Mouse (Mus musculus) CH12.LX (cell line): ENCODE measurements around the gene Ttc17. TPM values are rescaled to one million over a fixed set of nuclear protein-coding genes. Genes with fewer than 3 reads are reported as not detected.
A peak's percentile ranks its signal among the peaks of the same experiment; 100 is the strongest.

Source experiments
- DNase-seq: peaks from one replicate; pipeline ENCODE4 v3.0.0-alpha.2; 2013; ENCODE audit errors: extremely low read depth
- H3K27ac ChIP-seq: 2 replicates; pipeline ENCODE4 v1.5.1; 2012; ENCODE audit warnings: low read depth, mild to moderate bottlenecking, control low read depth, moderate library complexity; ENCODE audit not compliant: insufficient read depth
- H3K27me3 ChIP-seq: replicated peaks from 2 replicates; pipeline ENCODE3; 2012; ENCODE audit warnings: inconsistent platforms
- H3K36me3 ChIP-seq, 2 experiments: replicated peaks in 1 of 2; 2 replicates each; pipeline versions ENCODE3 to v1.6.1; 2012; ENCODE audit warnings: inconsistent platforms in 1 of 2, low read length in 1 of 2, mild to moderate bottlenecking in 1 of 2, mixed read lengths in 1 of 2, moderate library complexity in 1 of 2; ENCODE audit not compliant: control insufficient read depth in 1 of 2, insufficient read depth in 1 of 2
- H3K4me1 ChIP-seq, 2 experiments: 2 replicates each; pipeline ENCODE4 v1.6.1; 2012; ENCODE audit warnings: inconsistent platforms in 1 of 2, moderate library complexity in 1 of 2; ENCODE audit not compliant: insufficient read depth in 2 of 2, control insufficient read depth in 1 of 2
- H3K4me2 ChIP-seq: 2 replicates; pipeline ENCODE4 v1.6.1; 2012; ENCODE audit warnings: low read depth, mild to moderate bottlenecking, control low read depth; ENCODE audit not compliant: poor library complexity, insufficient read depth, severe bottlenecking
- H3K4me3 ChIP-seq, 3 experiments: fragments of 150-350 bp in 1 of 3; sonication (generic) in 1 of 3; replicated peaks in 1 of 3; 2 replicates each; pipeline versions ENCODE3 to v1.5.1; 2011 to 2012; ENCODE audit warnings: low read depth in 2 of 3, low read length in 2 of 3, mild to moderate bottlenecking in 2 of 3, moderate library complexity in 2 of 3, control low read depth in 1 of 3, improper control_type of control experiment in 1 of 3, inconsistent platforms in 1 of 3, mixed read lengths in 1 of 3; ENCODE audit not compliant: poor library complexity in 1 of 3
- H3K79me2 ChIP-seq: replicated peaks from 2 replicates; pipeline ENCODE4 v1.6.1; 2012; ENCODE audit warnings: mild to moderate bottlenecking, moderate library complexity; ENCODE audit not compliant: control insufficient read depth, poor library complexity, insufficient read depth, severe bottlenecking; ENCODE audit errors: extremely low read depth
- H3K9ac ChIP-seq: 2 replicates; pipeline ENCODE4 v1.6.1; 2012; ENCODE audit warnings: low read depth, mild to moderate bottlenecking, control low read depth, moderate library complexity; ENCODE audit not compliant: insufficient read depth
- H3K9me3 ChIP-seq: replicated peaks from 2 replicates; pipeline ENCODE3; 2012; ENCODE audit warnings: low read length, inconsistent platforms, mixed read lengths
- BHLHE40 ChIP-seq: IDR thresholded peaks from 2 replicates; pipeline ENCODE4 v1.6.1; 2011; ENCODE audit warnings: mild to moderate bottlenecking, low read depth, low read length, improper control_type of control experiment
- CHD1 ChIP-seq: IDR thresholded peaks from 2 replicates; pipeline ENCODE4 v1.6.1; 2012; ENCODE audit warnings: low read depth, low read length, improper control_type of control experiment, inconsistent platforms
- CTCF ChIP-seq, 2 experiments: IDR thresholded peaks in 1 of 2; conservative IDR thresholded peaks in 1 of 2; 2 replicates each; pipeline ENCODE4 v1.5.1; 2011 to 2012; ENCODE audit warnings: low read depth in 2 of 2, low read length in 2 of 2, improper control_type of control experiment in 1 of 2, inconsistent platforms in 1 of 2, mild to moderate bottlenecking in 1 of 2, moderate library complexity in 1 of 2
- E2F4 ChIP-seq: IDR thresholded peaks from 2 replicates; pipeline ENCODE4 v1.6.1; 2011; ENCODE audit warnings: low read depth, low read length, improper control_type of control experiment; ENCODE audit not compliant: insufficient replicate concordance
- ETS1 ChIP-seq: conservative IDR thresholded peaks from 2 replicates; pipeline ENCODE4 v1.6.1; 2012; ENCODE audit warnings: low read depth, mild to moderate bottlenecking, inconsistent platforms, low read length, improper control_type of control experiment, moderate library complexity
- GABPA ChIP-seq: IDR thresholded peaks from 2 replicates; pipeline ENCODE4 v1.6.1; 2012; ENCODE audit warnings: low read depth, low read length, improper control_type of control experiment, inconsistent platforms; ENCODE audit not compliant: insufficient replicate concordance
- JUN ChIP-seq: IDR thresholded peaks from 2 replicates; pipeline ENCODE4 v1.6.1; 2011; ENCODE audit warnings: low read depth, mild to moderate bottlenecking, low read length, improper control_type of control experiment, moderate library complexity; ENCODE audit not compliant: insufficient read depth
- MAX ChIP-seq: IDR thresholded peaks from 2 replicates; pipeline ENCODE4 v1.6.1; 2011; ENCODE audit warnings: low read length, improper control_type of control experiment
- MAZ ChIP-seq: IDR thresholded peaks from 2 replicates; pipeline ENCODE4 v1.6.1; 2012; ENCODE audit warnings: low read depth, mild to moderate bottlenecking, inconsistent platforms, low read length, improper control_type of control experiment, moderate library complexity
- PAX5 ChIP-seq: IDR thresholded peaks from 2 replicates; pipeline ENCODE4 v1.6.1; 2012; ENCODE audit warnings: low read length, inconsistent platforms, mixed read lengths
- RCOR1 ChIP-seq: conservative IDR thresholded peaks from 2 replicates; pipeline ENCODE4 v1.6.1; 2012; ENCODE audit warnings: low read depth, mild to moderate bottlenecking, inconsistent platforms, low read length, improper control_type of control experiment
- SIN3A ChIP-seq: IDR thresholded peaks from 2 replicates; pipeline ENCODE4 v1.6.1; 2012; ENCODE audit warnings: low read length, improper control_type of control experiment, inconsistent platforms
- SMC3 ChIP-seq: IDR thresholded peaks from 2 replicates; pipeline ENCODE4 v1.6.1; 2011; ENCODE audit warnings: low read depth, low read length, improper control_type of control experiment
- UBTF ChIP-seq: IDR thresholded peaks from 2 replicates; pipeline ENCODE4 v1.6.1; 2012; ENCODE audit warnings: low read depth, mild to moderate bottlenecking, inconsistent platforms, low read length, improper control_type of control experiment, moderate library complexity
- USF2 ChIP-seq: conservative IDR thresholded peaks from 2 replicates; pipeline ENCODE4 v1.6.1; 2011; ENCODE audit warnings: low read depth, low read length, improper control_type of control experiment
- ZC3H11A ChIP-seq: IDR thresholded peaks from 2 replicates; pipeline ENCODE4 v1.6.1; 2012; ENCODE audit warnings: low read depth, mild to moderate bottlenecking, inconsistent platforms, low read length, improper control_type of control experiment
- ZMIZ1 ChIP-seq: IDR thresholded peaks from 2 replicates; pipeline ENCODE4 v1.6.1; 2012; ENCODE audit warnings: low read depth, mild to moderate bottlenecking, inconsistent platforms, low read length, improper control_type of control experiment
- dilution Hi-C: fragments of 300-500 bp; cut with MboI; formaldehyde crosslinking; loops from 2 replicates; pipeline ENCODE4 v1.14.3; 2020; ENCODE audit warnings: low sequenced_read_pairs; ENCODE audit not compliant: extremely low pct_unique_long_range_greater_than_20kb, extremely low pct_ligation_motif_present
- in situ Hi-C: fragments of 300-500 bp; cut with MboI; formaldehyde crosslinking; loops from 3 replicates; pipeline ENCODE4 v1.14.3; 2019; ENCODE audit warnings: low sequenced_read_pairs, low pct_ligation_motif_present, low pct_unique_long_range_greater_than_20kb, mixed read lengths
- polyA plus RNA-seq: library from polyadenylated mRNA; unstranded; fragments of >175 nt; gene quantifications from 2 replicates; pipeline ENCODE4 v1.2.1, GENCODE M21; 2012; ENCODE audit warnings: low read depth; ENCODE audit not compliant: insufficient read length
- total RNA-seq, 2 experiments: library from RNA; depleted of rRNA; stranded (reverse); fragments of 300-350 nt in 1 of 2; fragments of >200 nt in 1 of 2; gene quantifications; 2 replicates each; pipeline ENCODE4 v1.2.3; 2012 to 2014

Gene Ttc17
- total and polyA plus RNA-seq, 3 experiments, result 13.2 to 17.9 (median 13.8) TPM

- Histone ChIP-seq H3K9me3 (no peaks in the 10 kb centered on the region), H3K4me2 (no peak overlapping the region), H3K36me3 (no peaks in the 10 kb centered on the region), H3K4me3 (no peak overlapping the region), H3K27ac (no peak overlapping the region), H3K27me3 (peaks cover 83% of the 10 kb centered on the region), H3K4me1 (peaks cover 0 to 3% of the 10 kb centered on the region in 2 experiments; a peak in 1 of 4 replicates), H3K9ac (no peak overlapping the region), H3K79me2 (no peaks in the 10 kb centered on the region)
- dilution Hi-C loops, result no loop called here
- in situ Hi-C loops, result loop anchor here (25.0 kb wide), 2 partner anchors 238 to 413 kb away; partner anchors contain the start of gene Accsl
- TF ChIP-seq RCOR1 (no peak), ZMIZ1 (no peak), E2F4 (no peak), BHLHE40 (no peak), PAX5 (no peak), USF2 (no peak), GABPA (no peak)
- DNase-seq, result no peak
These were observed 130.8 kb downstream of the Ttc17 start for GRCm38 (mm10) chr2:94275658-94276057.

GRCm38 (mm10) chr2:94273154-94274021 is 133.1 kb downstream of the Ttc17 start:
- in situ Hi-C loops, result no loop called here

GRCm38 (mm10) chr2:94271176-94271575 is 135.3 kb downstream of the Ttc17 start:
- dilution Hi-C loops, result no loop called here
- Histone ChIP-seq H3K4me3 (no peak overlapping the region), H3K79me2 (no peaks in the 10 kb centered on the region), H3K9me3 (no peaks in the 10 kb centered on the region), H3K27me3 (peaks cover 60% of the 10 kb centered on the region), H3K9ac (no peak overlapping the region), H3K4me1 (peaks cover 10 to 23% of the 10 kb centered on the region in 2 experiments; a peak in 3 of 4 replicates), H3K36me3 (no peaks in the 10 kb centered on the region), H3K27ac (no peak overlapping the region), H3K4me2 (no peak overlapping the region)
- no peak for DNase-seq
- in situ Hi-C loops, result no loop called here
- TF ChIP-seq E2F4 (no peak), RCOR1 (no peak), ZC3H11A (no peak), CTCF (conservative IDR thresholded peaks at IDR 0.05 in 1 of 2, IDR thresholded peaks at IDR 0.05 in 1 of 2; ENCODE audit: low read depth in 2 of 2, low read length in 2 of 2) (no peak), MAX (no peak), SMC3 (no peak), BHLHE40 (no peak), MAZ (no peak), CHD1 (no peak), ETS1 (no peak), JUN (no peak), UBTF (no peak)

More at GRCm38 (mm10) chr2:94273154-94274021, 133.1 kb downstream of the Ttc17 start:
- Histone ChIP-seq H3K4me3 (peak overlapping the region in 1 of 3 experiments; percentile 25), H3K4me2 (peak overlapping the region; percentile 30; the same call in 1 of the 2 replicates), H3K79me2 (no peaks in the 10 kb centered on the region), H3K4me1 (peaks cover 3 to 4% of the 10 kb centered on the region in 2 experiments; a peak in 2 of 4 replicates), H3K36me3 (no peaks in the 10 kb centered on the region), H3K27me3 (peaks cover 66% of the 10 kb centered on the region), H3K9me3 (no peaks in the 10 kb centered on the region), H3K9ac (no peak overlapping the region), H3K27ac (no peak overlapping the region)
- TF ChIP-seq BHLHE40, result peak; percentile 90
- TF ChIP-seq SIN3A, result no peak
- DNase-seq, result no peak
- dilution Hi-C loops, result no loop called here
